Mouse (Mus musculus) kidney, embryonic 16.5 days (tissue): Measurements from ENCODE around the gene Ptms. TPM values are rescaled to one million over a fixed set of nuclear protein-coding genes. Genes with fewer than 3 reads are reported as not detected.

Experiments
- ATAC-seq: fragments of 200-750 bp; cut with Nextera tagmentation; 2 replicates; pipeline ENCODE4 v1.8.0; 2017; ENCODE audit warnings: moderate TSS enrichment; ENCODE audit not compliant: low FRiP score, low TSS enrichment
- H3K27ac ChIP-seq: fragments of 300-500 bp; sonication (generic); 2 replicates; pipeline ENCODE4 v1.5.1; 2014; ENCODE audit warnings: low read length
- H3K27me3 ChIP-seq: fragments of 300-500 bp; sonication (generic); 2 replicates; pipeline ENCODE4 v1.6.1; 2014; ENCODE audit warnings: low read length, control low read depth, mixed read lengths; ENCODE audit not compliant: insufficient read depth
- H3K36me3 ChIP-seq: fragments of 300-500 bp; sonication (generic); 2 replicates; pipeline ENCODE4 v1.6.1; 2014; ENCODE audit warnings: low read length, control low read depth, mixed read lengths; ENCODE audit not compliant: insufficient read depth
- H3K4me1 ChIP-seq: fragments of 300-500 bp; sonication (generic); 2 replicates; pipeline ENCODE4 v1.6.1; 2014; ENCODE audit warnings: low read length, control low read depth, mixed read lengths; ENCODE audit not compliant: insufficient read depth
- H3K4me2 ChIP-seq: fragments of 300-500 bp; sonication (generic); replicated peaks from 2 replicates; pipeline ENCODE4 v1.6.1; 2014; ENCODE audit warnings: low read depth, low read length
- H3K4me3 ChIP-seq: fragments of 300-500 bp; sonication (generic); 2 replicates; pipeline ENCODE4 v1.5.1; 2014; ENCODE audit warnings: mild to moderate bottlenecking, low read length
- H3K9ac ChIP-seq: fragments of 300-500 bp; sonication (generic); replicated peaks from 2 replicates; pipeline ENCODE4 v1.6.1; 2014; ENCODE audit warnings: low read length
- H3K9me3 ChIP-seq: fragments of 300-500 bp; sonication (generic); 2 replicates; pipeline ENCODE4 v1.6.1; 2016; ENCODE audit warnings: low read length, control low read depth
- WGBS: fragments of 180-500 bp; shearing (Covaris S2); extraction: QIAGEN DNeasy Blood & Tissue Kit; methylation state at CpG from one replicate; pipeline ENCODE4 v1.1.7; 2014; 5-methylcytosine and 5-hydroxymethylcytosine counted together
- polyA plus RNA-seq: library from polyadenylated mRNA; unstranded; fragments of >200 nt; fragmentation: Nextera tagmentation; extraction: Ambion mirVana; gene quantifications from 2 replicates; pipeline ENCODE4 v1.2.1, GENCODE M21; 2015

Gene Ptms
- polyA plus RNA-seq, 1 experiment from 2014 or later: 269 TPM

DNA sequence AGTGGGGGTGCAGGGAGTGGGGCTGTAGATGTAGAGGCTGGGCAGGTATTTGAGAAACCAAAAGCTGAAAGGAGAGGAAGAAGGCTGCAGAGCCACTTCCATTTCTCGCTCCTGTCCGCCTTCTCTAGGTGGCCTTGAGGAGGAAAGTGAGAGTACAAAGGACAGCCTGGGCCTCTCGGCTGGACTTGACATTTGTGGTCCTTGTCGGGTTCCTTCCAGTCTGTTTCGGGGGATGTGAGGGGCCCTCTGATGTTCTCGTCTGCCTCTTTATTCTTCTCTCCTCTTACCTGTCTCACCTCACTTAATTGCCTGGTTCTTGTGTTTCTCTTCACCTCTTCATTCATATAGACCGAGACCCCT, 1.6 kb downstream of the Ptms start:
- H3K9me3 ChIP-seq: no peaks in the 10 kb centered on the region
- H3K27me3 ChIP-seq: no peaks in the 10 kb centered on the region
- H3K4me1 ChIP-seq: peaks cover 60% of the 10 kb centered on the region
- peaks cover 16% of the 10 kb centered on the region for H3K36me3 ChIP-seq
- H3K27ac ChIP-seq: peak overlapping the region; percentile 99
- peak overlapping the region; percentile 100 for H3K9ac ChIP-seq
- H3K4me3 ChIP-seq: peak overlapping the region; percentile 68
- ATAC-seq: no peak
- 5% methylated on average over 7 of the region's 7 CpGs for WGBS
- H3K4me2 ChIP-seq: peak overlapping the region; percentile 99

DNA sequence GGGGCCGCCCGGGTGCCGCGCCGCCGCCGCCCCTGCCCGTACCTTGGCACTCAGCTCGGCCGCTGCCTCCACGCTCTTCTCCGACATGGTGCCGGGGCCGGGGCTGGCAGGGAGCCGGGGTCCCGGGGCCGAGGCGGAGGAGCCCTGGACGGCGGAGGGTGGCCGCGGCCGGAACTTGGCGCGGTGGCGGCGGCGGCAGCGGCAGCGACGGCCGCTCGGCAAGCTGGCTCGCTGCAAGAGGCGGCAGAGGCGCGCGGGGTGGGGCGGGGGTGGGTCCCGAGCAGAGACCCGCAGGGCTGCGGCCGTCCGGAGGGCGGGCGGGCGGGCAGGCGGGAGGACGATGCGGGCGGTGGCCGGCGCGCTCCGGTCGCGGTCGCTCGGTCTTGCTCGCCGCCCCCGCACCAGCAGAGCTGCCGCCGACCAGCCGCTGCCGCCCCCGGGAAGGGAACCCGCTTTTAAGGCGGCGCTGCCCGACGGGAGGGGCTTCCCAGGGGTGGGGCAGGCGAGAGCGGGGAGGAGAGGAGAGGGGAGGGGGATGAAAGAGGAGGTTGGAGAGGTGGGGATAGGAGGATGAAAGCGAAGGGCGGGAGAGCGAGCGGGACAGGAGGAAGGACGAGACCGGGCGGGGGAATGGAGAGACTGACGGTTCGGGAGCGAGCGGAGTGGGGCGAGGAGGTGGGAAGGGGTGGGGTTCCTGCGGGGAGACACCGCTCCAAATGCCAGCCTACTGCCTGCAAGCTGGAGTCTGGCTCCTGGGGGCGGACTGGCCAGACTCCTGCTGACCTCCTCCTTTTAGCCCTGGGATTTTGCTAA, 2.2 kb downstream of the Ptms start:
- Histone ChIP-seq H3K36me3 (peaks cover 20% of the 10 kb centered on the region), H3K27me3 (no peaks in the 10 kb centered on the region), H3K27ac (peak overlapping the region; percentile 99), H3K4me1 (peaks cover 60% of the 10 kb centered on the region), H3K9ac (peak overlapping the region; percentile 100), H3K9me3 (no peaks in the 10 kb centered on the region), H3K4me2 (peak overlapping the region; percentile 99), H3K4me3 (peak overlapping the region; percentile 68)
- ATAC-seq: peak; percentile 67
- 1% methylated on average over 46 of the region's 89 CpGs for WGBS

GRCm38 (mm10) chr6:124916695-124917517, 3.0 kb downstream of the Ptms start:
- H3K4me2 ChIP-seq: peak overlapping the region; percentile 99
- peak overlapping the region; percentile 99 for H3K27ac ChIP-seq
- H3K4me1 ChIP-seq: peaks cover 61% of the 10 kb centered on the region
- H3K9ac ChIP-seq: peak overlapping the region; percentile 100
- no peaks in the 10 kb centered on the region for H3K9me3 ChIP-seq
- WGBS: 0% methylated on average over 40 of the region's 67 CpGs
- H3K36me3 ChIP-seq: peaks cover 23% of the 10 kb centered on the region
- H3K4me3 ChIP-seq: peak overlapping the region; percentile 68
- peak; percentile 64 for ATAC-seq
- no peaks in the 10 kb centered on the region for H3K27me3 ChIP-seq

GRCm38 (mm10) chr6:124915942-124916694, 3.8 kb downstream of the Ptms start:
- Histone ChIP-seq H3K9me3 (no peaks in the 10 kb centered on the region), H3K4me2 (peak overlapping the region; percentile 99), H3K4me3 (peak overlapping the region; percentile 68), H3K9ac (peak overlapping the region; percentile 100), H3K36me3 (peaks cover 23% of the 10 kb centered on the region), H3K27me3 (no peaks in the 10 kb centered on the region), H3K4me1 (peaks cover 54% of the 10 kb centered on the region), H3K27ac (peak overlapping the region; percentile 99)
- 1% methylated on average over 12 of the region's 12 CpGs for WGBS
- ATAC-seq: no peak; the same call in 1 of the 2 replicates

GRCm38 (mm10) chr6:124915160-124915941, 4.6 kb downstream of the Ptms start:
- peaks cover 48% of the 10 kb centered on the region for H3K4me1 ChIP-seq
- no peaks in the 10 kb centered on the region for H3K27me3 ChIP-seq
- H3K9ac ChIP-seq: peak overlapping the region; percentile 100
- 19% methylated on average over 22 of the region's 22 CpGs for WGBS
- peaks cover 23% of the 10 kb centered on the region for H3K36me3 ChIP-seq
- no peaks in the 10 kb centered on the region for H3K9me3 ChIP-seq
- peak overlapping the region; percentile 99 for H3K27ac ChIP-seq
- no peak for ATAC-seq
- H3K4me3 ChIP-seq: peak overlapping the region; percentile 68
- H3K4me2 ChIP-seq: peak overlapping the region; percentile 99

DNA sequence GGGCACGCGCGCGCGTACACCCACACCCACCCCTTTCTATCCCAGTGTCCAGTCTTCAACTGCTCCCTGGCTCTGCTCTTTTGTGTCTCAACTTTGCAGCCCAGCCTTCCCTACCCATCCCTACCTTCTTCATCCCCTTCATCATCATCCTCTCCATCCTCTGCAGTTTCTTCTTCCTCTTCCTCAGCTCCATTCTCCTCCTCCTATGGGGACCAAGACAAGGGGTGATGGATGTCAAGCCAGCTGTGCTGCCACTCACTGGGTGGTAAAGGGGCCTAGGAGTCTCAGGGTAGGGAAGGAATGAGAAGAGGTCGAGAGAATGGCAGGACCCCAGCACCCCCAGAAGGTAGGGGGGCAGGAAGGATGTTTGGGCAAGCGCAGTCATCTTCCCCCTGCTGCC, 5.4 kb downstream of the Ptms start:
- H3K27me3 ChIP-seq: no peaks in the 10 kb centered on the region
- WGBS: 89% methylated on average over 7 of the region's 7 CpGs
- no peak overlapping the region for H3K4me3 ChIP-seq
- peak overlapping the region; percentile 99 for H3K4me2 ChIP-seq
- peaks cover 23% of the 10 kb centered on the region for H3K36me3 ChIP-seq
- H3K4me1 ChIP-seq: peaks cover 51% of the 10 kb centered on the region
- ATAC-seq: no peak
- H3K9ac ChIP-seq: peak overlapping the region; percentile 27
- no peaks in the 10 kb centered on the region for H3K9me3 ChIP-seq
- 0 out of 2 replicates have a peak overlapping the region, but pooled peaks have one; percentile 9 for H3K27ac ChIP-seq

GRCm38 (mm10) chr6:124913721-124914285, 6.1 kb downstream of the Ptms start:
- Histone ChIP-seq H3K9me3 (no peaks in the 10 kb centered on the region), H3K4me2 (no peak overlapping the region), H3K4me1 (peaks cover 45% of the 10 kb centered on the region), H3K27ac (0 out of 2 replicates have a peak overlapping the region, but pooled peaks have one; percentile 9), H3K27me3 (no peaks in the 10 kb centered on the region), H3K36me3 (peaks cover 23% of the 10 kb centered on the region), H3K4me3 (no peak overlapping the region), H3K9ac (no peak overlapping the region)
- ATAC-seq: no peak
- 70% methylated on average over 13 of the region's 14 CpGs for WGBS

GRCm38 (mm10) chr6:124913214-124913613, 6.7 kb downstream of the Ptms start:
- Histone ChIP-seq H3K4me2 (no peak overlapping the region), H3K4me3 (no peak overlapping the region), H3K9ac (no peak overlapping the region), H3K27me3 (no peaks in the 10 kb centered on the region), H3K9me3 (no peaks in the 10 kb centered on the region), H3K4me1 (peaks cover 39% of the 10 kb centered on the region), H3K27ac (no peak overlapping the region), H3K36me3 (peaks cover 23% of the 10 kb centered on the region)
- WGBS: 70% methylated on average over 6 of the region's 6 CpGs
- ATAC-seq: no peak
